9 mouse cellular contexts compared by ENCODE assay signal in the genomic region with DNA sequence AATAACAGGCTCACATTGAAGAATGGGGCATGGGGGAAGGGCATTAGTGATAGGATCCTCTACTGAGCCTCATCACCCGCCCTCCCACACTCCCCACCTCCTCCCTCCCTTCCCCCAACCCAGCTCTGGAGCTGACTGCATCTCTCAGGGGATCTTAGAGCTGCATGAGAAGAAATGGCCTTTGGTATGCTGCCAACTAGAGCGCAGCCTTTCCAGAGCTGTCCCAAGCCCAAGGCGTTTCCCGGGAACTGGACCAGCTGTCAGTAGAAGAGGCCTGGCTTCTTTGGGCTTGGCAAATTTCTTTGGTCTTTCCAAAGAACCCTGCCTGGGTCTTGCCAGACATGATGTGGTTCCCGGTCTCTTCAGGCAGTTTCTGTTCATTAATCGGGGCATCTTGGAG. TPM values are rescaled to one million over a fixed set of nuclear protein-coding genes. Genes with fewer than 3 reads are reported as not detected.
A peak's percentile ranks its signal among the peaks of the same experiment; 100 is the strongest.
DNase-seq lines count a peak whose midpoint lies in the region; ATAC-seq lines count a peak whose summit lies in the region.
"Had no signal": no experiment of that assay in that cellular context is flagged by ENCODE, and none has a peak within 500 bp of the region (broad histone marks: within the 10 kb centered on the region; RNA-seq: fewer than 3 reads in every experiment).

No protein-coding gene starts in this region.

- no peak overlapping the region for H3K4me2 ChIP-seq in neural tube, embryonic 12.5 days (replicated peaks)
- H3K4me2 ChIP-seq in midbrain, embryonic 15.5 days = no peak overlapping the region

- 0 out of 2 replicates have a peak, but pooled peaks have one; percentile 48 for ATAC-seq in neural tube, embryonic 12.5 days (ENCODE audit: low FRiP score, low read depth)
- peak; percentile 82 for ATAC-seq in midbrain, embryonic 15.5 days (replicated peaks)
- ATAC-seq in inflammation-experienced regulatory T-cells, adult 6 months = no peak
- ATAC-seq: Patski had no signal

- H3K27ac ChIP-seq in neural tube, embryonic 12.5 days = no peak overlapping the region
- H3K27ac ChIP-seq in midbrain, embryonic 15.5 days = no peak overlapping the region

- no peaks in the 10 kb centered on the region for H3K36me3 ChIP-seq in neural tube, embryonic 12.5 days
- no peaks in the 10 kb centered on the region for H3K36me3 ChIP-seq in midbrain, embryonic 15.5 days (replicated peaks)

- no peaks in the 10 kb centered on the region for H3K9me3 ChIP-seq in neural tube, embryonic 12.5 days
- no peaks in the 10 kb centered on the region for H3K9me3 ChIP-seq in midbrain, embryonic 15.5 days

- intact Hi-C loops in heart, postnatal 14 days (cut with DNase I) = loop anchor here (5.0 kb wide), 1 partner anchor 70 kb away; no protein-coding TSS in a partner anchor

- no peak overlapping the region for H3K4me3 ChIP-seq in neural tube, embryonic 12.5 days
- no peak overlapping the region for H3K4me3 ChIP-seq in midbrain, embryonic 15.5 days

- 72% methylated on average over 6 of the region's 6 CpGs for WGBS in neural tube, embryonic 12.5 days
- WGBS in midbrain, embryonic 15.5 days = 55% methylated on average over 6 of the region's 6 CpGs

- H3K4me1 ChIP-seq in neural tube, embryonic 12.5 days = no peaks in the 10 kb centered on the region
- H3K4me1 ChIP-seq in midbrain, embryonic 15.5 days = peaks cover 4% of the 10 kb centered on the region

- no peaks in the 10 kb centered on the region for H3K27me3 ChIP-seq in neural tube, embryonic 12.5 days (replicated peaks)
- no peaks in the 10 kb centered on the region for H3K27me3 ChIP-seq in midbrain, embryonic 15.5 days (replicated peaks)

- no peak for DNase-seq in neural tube, embryonic 10.5 days (ENCODE audit: extremely low spot score, low spot score)
- DNase-seq in fibroblast of lung, adult 2 months (ENCODE audit: low read depth) = peak; percentile 78
- peak; percentile 76 to 85 for DNase-seq in heart, postnatal 14 days
- peak; percentile 56 to 58 for DNase-seq in layer of hippocampus, adult 8-10 months (ENCODE audit: low spot score in 2 of 2)
- DNase-seq in urinary bladder, postnatal 4 days (ENCODE audit: low spot score in 2 of 2) = peak; percentile 66 to 71

- H3K9ac ChIP-seq in neural tube, embryonic 12.5 days = no peak overlapping the region
- no peak overlapping the region for H3K9ac ChIP-seq in midbrain, embryonic 15.5 days

RNA-seq across cellular contexts. Expression of gene Gab1, which starts 42.3 kb away (rescaled TPM):
- 15.8 and 17.6 TPM in 2 replicates for polyA plus RNA-seq in neural tube, embryonic 12.5 days (2016; fragmentation: Nextera tagmentation; extraction: Ambion mirVana)
- 10 to 100 TPM; 35.5 to 40.0 TPM for total RNA-seq in heart, postnatal 14 days (2021)
- total RNA-seq in layer of hippocampus, adult 8-10 months (2022) = 10 to 100 TPM; 19.4 to 24.9 (median 22.3) TPM
- polyA plus RNA-seq in midbrain, embryonic 15.5 days (2015; fragmentation: Nextera tagmentation; extraction: Ambion mirVana) = 8.6 and 9.3 TPM in 2 replicates
- polyA plus RNA-seq in inflammation-experienced regulatory T-cells, adult 6 months (2017; shearing (Covaris generic)) = not detected
